Mouse (Mus musculus) E14TG2a.4 (cell line): Measurements from ENCODE around the gene Muc3.

Experiments used
- CTCF ChIP-seq: conservative IDR thresholded peaks from 2 replicates; pipeline ENCODE4 v1.5.1; 2014; ENCODE audit warnings: low read length
- NANOG ChIP-seq: IDR thresholded peaks from 2 replicates; pipeline ENCODE4 v1.6.1; 2014; ENCODE audit warnings: borderline replicate concordance, low read length, mixed read lengths

DNA sequence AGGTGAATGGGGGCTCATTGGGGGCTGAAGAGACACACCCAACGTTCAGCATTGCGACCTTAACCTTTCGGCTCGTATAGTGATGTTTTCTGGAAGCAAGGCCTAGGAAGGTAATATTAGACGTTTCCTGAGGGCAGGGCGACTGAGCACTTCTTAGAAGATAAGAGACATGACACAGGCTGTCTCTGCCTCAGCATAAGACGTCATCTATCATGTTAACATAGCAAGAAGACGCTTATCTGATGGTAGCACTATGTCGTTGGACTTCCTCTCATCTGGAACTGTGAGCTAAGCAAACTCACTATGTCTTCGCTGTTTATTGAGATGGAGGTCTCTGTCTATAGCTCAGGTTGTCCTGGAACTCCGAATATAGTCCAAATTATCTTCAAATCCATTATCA is 50.7 kb downstream of the Muc3 start:
- TF ChIP-seq CTCF, result no peak
- TF ChIP-seq NANOG, result no peak
